Mouse (Mus musculus) embryonic facial prominence, embryonic 13.5 days (tissue): ENCODE results near the gene Sgca. TPM values are rescaled to one million over a fixed set of nuclear protein-coding genes. Genes with fewer than 3 reads are reported as not detected.

ENCODE experiments used
- ATAC-seq: fragments of 200-750 bp; cut with Nextera tagmentation; 2 replicates; pipeline ENCODE4 v1.8.0; 2017; ENCODE audit warnings: low read depth; ENCODE audit not compliant: insufficient number of reproducible peaks, insufficient read depth, low FRiP score, low TSS enrichment
- H3K27ac ChIP-seq: fragments of 300-500 bp; sonication (generic); 2 replicates; pipeline ENCODE4 v1.5.1; 2015; ENCODE audit warnings: moderate library complexity, mild to moderate bottlenecking, inconsistent platforms
- H3K27me3 ChIP-seq: fragments of 300-500 bp; sonication (generic); 2 replicates; pipeline ENCODE4 v1.6.1; 2015; ENCODE audit warnings: mild to moderate bottlenecking, inconsistent platforms
- H3K36me3 ChIP-seq: fragments of 300-500 bp; sonication (generic); 2 replicates; pipeline ENCODE4 v1.6.1; 2015; ENCODE audit warnings: mild to moderate bottlenecking, inconsistent platforms
- H3K4me1 ChIP-seq: fragments of 300-500 bp; sonication (generic); 2 replicates; pipeline ENCODE4 v1.6.1; 2015; ENCODE audit warnings: inconsistent platforms
- H3K4me2 ChIP-seq: fragments of 300-500 bp; sonication (generic); 2 replicates; pipeline ENCODE4 v1.6.1; 2015; ENCODE audit warnings: moderate library complexity, mild to moderate bottlenecking, inconsistent platforms
- H3K4me3 ChIP-seq: fragments of 300-500 bp; sonication (generic); 2 replicates; pipeline ENCODE4 v1.5.1; 2015; ENCODE audit warnings: mild to moderate bottlenecking, inconsistent platforms
- H3K9ac ChIP-seq: fragments of 300-500 bp; sonication (generic); 2 replicates; pipeline ENCODE4 v1.6.1; 2015; ENCODE audit warnings: mild to moderate bottlenecking, inconsistent platforms
- H3K9me3 ChIP-seq: fragments of 300-500 bp; sonication (generic); 2 replicates; pipeline ENCODE4 v1.6.1; 2016; ENCODE audit warnings: inconsistent platforms
- WGBS: fragments of 180-500 bp; shearing (Covaris S2); methylation state at CpG from one replicate; pipeline ENCODE4 v1.1.7; 2015; ENCODE audit warnings: mixed read lengths; 5-methylcytosine and 5-hydroxymethylcytosine counted together
- polyA plus RNA-seq: library from polyadenylated mRNA; unstranded; fragments of >200 nt; fragmentation: Nextera tagmentation; extraction: Ambion mirVana; gene quantifications from 2 replicates; pipeline ENCODE4 v1.2.1, GENCODE M21; 2015

Gene Sgca
- polyA plus RNA-seq, 1 experiment from 2014 or later = 1.1 TPM

DNA sequence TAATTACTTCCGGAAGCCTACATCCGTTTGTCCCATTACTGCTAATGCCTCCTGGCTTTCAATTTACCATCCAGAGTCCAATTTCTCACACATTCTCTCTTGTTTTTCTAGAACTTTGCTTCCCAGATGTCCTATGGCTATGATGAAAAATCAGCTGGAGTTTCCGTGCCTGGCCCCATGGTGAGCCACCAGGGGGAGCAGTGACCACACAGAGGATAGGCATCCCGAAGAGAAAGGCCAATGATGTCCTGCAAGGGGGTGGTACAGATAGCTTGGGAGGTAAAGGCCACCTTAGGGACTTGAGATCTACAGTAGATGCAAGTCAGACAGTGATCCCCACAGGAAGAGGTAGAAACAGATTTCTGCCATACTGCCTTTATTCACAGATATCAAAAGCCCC is 36.8 kb downstream of the Sgca start:
- 0 out of 2 replicates have a peak overlapping the region, but pooled peaks have one; percentile 22 for H3K27ac ChIP-seq
- H3K27me3 ChIP-seq = peaks cover 2% of the 10 kb centered on the region; the same call in 1 of the 2 replicates
- WGBS = 20% methylated on average over 4 of the region's 4 CpGs
- H3K36me3 ChIP-seq = peaks cover 62% of the 10 kb centered on the region
- peak overlapping the region; percentile 44 for H3K9ac ChIP-seq
- peak overlapping the region; percentile 90 for H3K4me2 ChIP-seq
- no peak for ATAC-seq
- H3K4me3 ChIP-seq = peak overlapping the region; percentile 74
- no peaks in the 10 kb centered on the region for H3K9me3 ChIP-seq
- H3K4me1 ChIP-seq = peaks cover 64% of the 10 kb centered on the region

DNA sequence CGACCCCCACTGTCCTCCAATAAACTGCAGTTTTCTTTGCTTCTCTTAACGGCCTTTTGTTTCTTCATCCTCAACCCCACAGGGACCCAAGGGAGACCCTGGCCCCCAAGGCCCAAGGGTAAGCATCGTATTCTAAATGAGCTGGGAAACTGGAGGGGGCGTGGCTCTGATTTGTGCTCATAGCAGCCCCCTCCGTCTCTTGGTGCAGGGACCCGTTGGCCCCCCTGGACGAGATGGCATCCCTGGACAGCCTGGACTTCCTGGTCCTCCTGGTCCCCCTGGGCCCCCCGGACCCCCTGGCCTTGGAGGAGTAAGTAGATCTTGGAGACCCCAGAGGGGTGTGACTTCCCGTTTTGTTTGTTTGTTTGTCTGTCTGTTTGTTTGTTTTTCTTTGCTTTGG is 37.8 kb downstream of the Sgca start:
- Histone ChIP-seq H3K36me3 (peaks cover 52% of the 10 kb centered on the region), H3K4me1 (peaks cover 67% of the 10 kb centered on the region)
- ATAC-seq = no peak

DNA sequence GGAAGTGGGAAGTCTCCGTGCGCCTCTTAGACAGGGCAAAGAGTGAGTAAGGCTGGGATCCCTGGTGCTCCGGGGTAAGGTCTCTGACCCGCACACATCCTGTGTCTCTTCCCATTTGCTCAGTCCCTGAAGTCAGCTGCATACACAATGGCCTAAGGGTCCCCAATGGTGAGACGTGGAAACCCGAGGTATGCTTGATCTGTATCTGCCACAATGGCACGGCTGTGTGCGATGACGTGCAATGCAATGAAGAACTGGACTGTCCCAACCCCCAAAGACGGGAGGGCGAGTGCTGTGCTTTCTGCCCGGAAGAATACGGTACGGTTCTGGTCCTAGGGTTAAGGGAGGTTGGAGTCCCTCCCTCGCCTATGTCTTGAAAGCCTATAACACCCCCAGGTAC is 38.3 kb downstream of the Sgca start:
- WGBS = 2% methylated on average over 15 of the region's 15 CpGs
- H3K9me3 ChIP-seq = no peaks in the 10 kb centered on the region
- H3K4me2 ChIP-seq = peak overlapping the region; percentile 90
- H3K4me3 ChIP-seq = peak overlapping the region; percentile 74
- H3K27ac ChIP-seq = peak overlapping the region; percentile 98
- peaks cover 67% of the 10 kb centered on the region for H3K4me1 ChIP-seq
- H3K9ac ChIP-seq = peak overlapping the region; percentile 95
- peaks cover 2% of the 10 kb centered on the region; the same call in 1 of the 2 replicates for H3K27me3 ChIP-seq
- ATAC-seq = no peak
- peaks cover 47% of the 10 kb centered on the region for H3K36me3 ChIP-seq

More for the DNA sequence above, 37.8 kb downstream of the Sgca start:
- Histone ChIP-seq H3K27me3 (peaks cover 2% of the 10 kb centered on the region; the same call in 1 of the 2 replicates), H3K9ac (peak overlapping the region; percentile 95), H3K4me2 (peak overlapping the region; percentile 90), H3K9me3 (no peaks in the 10 kb centered on the region), H3K27ac (peak overlapping the region; percentile 98; the same call in 1 of the 2 replicates), H3K4me3 (peak overlapping the region; percentile 74)
- WGBS = 21% methylated on average over 9 of the region's 9 CpGs

DNA sequence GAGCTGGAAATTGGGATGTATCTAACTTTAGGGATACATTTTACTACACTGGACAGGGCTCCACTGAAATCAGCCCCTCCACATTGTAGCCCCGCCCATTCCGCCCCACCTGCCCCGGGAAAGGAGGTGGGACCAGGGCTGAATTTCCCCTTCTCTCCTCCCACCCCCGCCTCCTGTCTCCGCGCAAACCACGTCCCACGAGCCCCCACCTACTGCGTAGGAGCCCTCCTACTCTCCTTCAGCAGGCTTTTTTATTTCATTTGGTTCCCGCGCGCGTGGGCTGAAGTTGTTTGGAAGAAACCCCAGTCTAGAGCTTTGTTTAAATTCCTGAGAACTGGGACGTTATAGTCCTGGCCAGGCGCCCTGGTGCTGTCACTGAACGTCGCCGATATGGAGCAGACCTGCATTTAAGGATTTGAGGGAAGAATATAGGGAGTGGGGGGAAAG is 38.8 kb downstream of the Sgca start:
- peaks cover 71% of the 10 kb centered on the region for H3K4me1 ChIP-seq
- H3K36me3 ChIP-seq = peaks cover 43% of the 10 kb centered on the region
- peak overlapping the region; percentile 98 for H3K27ac ChIP-seq
- no peaks in the 10 kb centered on the region for H3K9me3 ChIP-seq
- H3K9ac ChIP-seq = peak overlapping the region; percentile 95
- H3K4me2 ChIP-seq = peak overlapping the region; percentile 90
- ATAC-seq = no peak
- H3K4me3 ChIP-seq = peak overlapping the region; percentile 74
- WGBS = under 1% methylated on average over 18 of the region's 18 CpGs
- peaks cover 2% of the 10 kb centered on the region; the same call in 1 of the 2 replicates for H3K27me3 ChIP-seq

DNA sequence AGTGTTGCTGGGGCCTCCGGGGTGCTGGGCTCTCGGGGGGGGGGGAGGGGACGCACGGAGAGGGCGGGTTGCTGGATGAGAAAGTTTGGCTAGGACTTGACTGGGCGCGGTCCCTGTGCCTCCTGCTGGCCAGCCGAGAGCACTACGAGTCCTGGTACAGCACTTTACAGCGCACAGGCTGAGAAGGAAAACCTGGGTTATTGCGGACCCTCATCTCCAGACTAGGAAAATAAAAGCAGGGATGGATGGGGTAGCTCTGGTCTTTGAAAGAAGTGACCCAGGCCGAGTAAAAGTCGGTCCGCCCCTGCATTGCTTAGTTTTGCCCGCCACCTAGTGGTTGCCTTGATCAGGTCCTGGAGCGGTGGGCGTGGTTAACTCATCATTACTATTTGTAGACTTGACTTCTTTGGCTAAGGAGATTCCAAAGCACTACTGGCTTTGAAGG is 39.3 kb downstream of the Sgca start:
- 2% methylated on average over 17 of the region's 17 CpGs for WGBS
- peaks cover 38% of the 10 kb centered on the region for H3K36me3 ChIP-seq
- peak overlapping the region; percentile 74 for H3K4me3 ChIP-seq
- H3K27ac ChIP-seq = peak overlapping the region; percentile 98
- peaks cover 75% of the 10 kb centered on the region for H3K4me1 ChIP-seq
- H3K9me3 ChIP-seq = no peaks in the 10 kb centered on the region
- peak; percentile 48 for ATAC-seq
- H3K27me3 ChIP-seq = peaks cover 2% of the 10 kb centered on the region; the same call in 1 of the 2 replicates
- H3K9ac ChIP-seq = peak overlapping the region; percentile 95
- peak overlapping the region; percentile 90 for H3K4me2 ChIP-seq

DNA sequence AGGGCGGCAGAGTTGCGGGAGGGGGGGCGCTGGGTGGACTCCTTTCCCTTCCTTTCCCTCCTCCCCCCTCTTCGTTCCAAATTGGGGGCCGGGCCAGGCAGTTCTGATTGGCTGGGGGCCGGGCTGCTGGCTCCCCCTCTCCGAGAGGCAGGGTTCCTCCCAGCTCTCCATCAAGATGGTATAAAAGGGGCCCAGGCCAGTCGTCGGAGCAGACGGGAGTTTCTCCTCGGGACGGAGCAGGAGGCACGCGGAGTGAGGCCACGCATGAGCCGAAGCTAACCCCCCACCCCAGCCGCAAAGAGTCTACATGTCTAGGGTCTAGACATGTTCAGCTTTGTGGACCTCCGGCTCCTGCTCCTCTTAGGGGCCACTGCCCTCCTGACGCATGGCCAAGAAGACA is 40.1 kb downstream of the Sgca start, which contains the start of gene Col1a1:
Gene Col1a1 (plus strand): TSS at position 180 of the 400 bp plus-strand sequence.
- peaks cover 30% of the 10 kb centered on the region for H3K36me3 ChIP-seq
- no peaks in the 10 kb centered on the region for H3K9me3 ChIP-seq
- WGBS = 4% methylated on average over 19 of the region's 19 CpGs
- H3K27me3 ChIP-seq = peaks cover 2% of the 10 kb centered on the region; the same call in 1 of the 2 replicates
- H3K4me3 ChIP-seq = peak within 1 kb of the TSS; percentile 74
- H3K9ac ChIP-seq = peak within 1 kb of the TSS; percentile 95
- peak within 1 kb of the TSS; percentile 90 for H3K4me2 ChIP-seq
- peak; percentile 32 for ATAC-seq
- peaks cover 73% of the 10 kb centered on the region for H3K4me1 ChIP-seq
- H3K27ac ChIP-seq = peak within 1 kb of the TSS; percentile 98

DNA sequence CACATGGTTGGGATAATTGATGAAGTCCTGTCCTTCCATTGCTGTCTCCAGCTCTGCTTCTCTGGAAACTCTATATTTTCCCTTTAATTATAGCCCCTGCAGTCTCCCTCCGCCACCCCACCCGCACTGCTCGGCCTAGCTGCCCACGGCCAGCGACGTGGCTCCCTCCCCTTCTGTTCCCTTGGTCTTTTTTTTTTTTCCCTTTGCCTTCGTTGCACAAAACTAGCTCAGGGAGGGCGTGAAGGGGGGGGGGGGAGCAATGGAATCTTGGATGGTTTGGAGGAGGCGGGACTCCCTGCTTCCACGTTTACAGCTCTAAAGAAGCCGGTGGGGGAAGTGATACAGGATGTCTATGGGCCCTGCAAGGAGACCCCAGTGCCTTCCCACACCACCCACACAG is 41.6 kb downstream of the Sgca start:
- H3K4me3 ChIP-seq = 0 out of 2 replicates have a peak overlapping the region, but pooled peaks have one; percentile 4
- peak overlapping the region; percentile 27 for H3K9ac ChIP-seq
- H3K27ac ChIP-seq = peak overlapping the region; percentile 98
- 16% methylated on average over 11 of the region's 11 CpGs for WGBS
- H3K4me1 ChIP-seq = peaks cover 78% of the 10 kb centered on the region
- no peaks in the 10 kb centered on the region for H3K9me3 ChIP-seq
- peaks cover 15% of the 10 kb centered on the region for H3K36me3 ChIP-seq
- peak overlapping the region; percentile 90 for H3K4me2 ChIP-seq
- no peak for ATAC-seq
- peaks cover 2% of the 10 kb centered on the region; the same call in 1 of the 2 replicates for H3K27me3 ChIP-seq

DNA sequence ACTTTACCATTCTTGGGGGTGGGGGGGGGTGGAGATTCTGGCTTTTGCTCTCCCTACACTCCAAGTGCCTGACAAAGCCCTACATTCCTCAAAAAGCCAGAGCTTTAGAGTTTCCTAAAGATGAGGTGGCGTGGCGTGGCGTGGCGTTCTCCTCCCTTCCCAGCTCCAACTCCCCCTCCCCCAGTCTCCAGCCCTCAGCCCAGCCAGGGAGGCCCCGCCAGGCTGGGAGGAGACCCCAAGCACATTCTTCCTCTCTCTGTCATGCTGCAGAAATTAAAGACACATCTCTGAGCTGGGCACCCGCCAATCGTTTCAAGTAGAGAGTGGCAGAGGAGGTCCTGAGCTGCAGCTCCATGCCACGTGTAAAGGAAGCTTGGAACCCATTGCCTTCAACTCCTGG is 42.5 kb downstream of the Sgca start:
- peak overlapping the region; percentile 98 for H3K27ac ChIP-seq
- H3K4me3 ChIP-seq = 0 out of 2 replicates have a peak overlapping the region, but pooled peaks have one; percentile 14
- peaks cover 78% of the 10 kb centered on the region for H3K4me1 ChIP-seq
- peak overlapping the region; percentile 56; the same call in 1 of the 2 replicates for H3K9ac ChIP-seq
- 3% methylated on average over 8 of the region's 8 CpGs for WGBS
- H3K27me3 ChIP-seq = peaks cover 2% of the 10 kb centered on the region; the same call in 1 of the 2 replicates
- H3K4me2 ChIP-seq = peak overlapping the region; percentile 90
- no peaks in the 10 kb centered on the region for H3K9me3 ChIP-seq
- H3K36me3 ChIP-seq = peaks cover 5% of the 10 kb centered on the region
- ATAC-seq = peak; percentile 16; the same call in 1 of the 2 replicates

DNA sequence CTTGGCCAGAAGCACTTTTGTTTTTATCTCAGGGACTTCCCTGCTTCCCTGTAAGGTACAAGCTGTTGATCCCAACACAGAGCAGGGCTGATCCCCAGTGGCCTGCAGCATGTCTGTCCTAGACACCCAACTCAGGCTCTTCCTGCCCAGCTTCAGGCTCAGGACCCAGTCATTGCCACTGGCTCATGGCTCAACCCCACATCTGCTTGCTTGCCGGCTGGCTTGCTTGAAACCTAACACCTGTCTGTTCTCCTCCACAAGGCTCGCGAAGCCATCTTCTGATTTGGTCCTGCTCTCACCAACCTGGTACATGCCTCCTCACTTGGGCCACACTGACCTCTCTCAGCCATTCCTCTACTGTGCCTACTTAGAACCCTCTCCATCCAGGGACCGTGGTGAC is 46.0 kb downstream of the Sgca start:
- peak overlapping the region; percentile 2; the same call in 1 of the 2 replicates for H3K9ac ChIP-seq
- H3K4me1 ChIP-seq = peaks cover 79% of the 10 kb centered on the region
- H3K27me3 ChIP-seq = no peaks in the 10 kb centered on the region
- peak overlapping the region; percentile 96 for H3K27ac ChIP-seq
- no peak for ATAC-seq
- H3K36me3 ChIP-seq = no peaks in the 10 kb centered on the region
- no peaks in the 10 kb centered on the region for H3K9me3 ChIP-seq
- WGBS = 24% methylated on average over 4 of the region's 4 CpGs
- no peak overlapping the region for H3K4me3 ChIP-seq
- no peak overlapping the region for H3K4me2 ChIP-seq

DNA sequence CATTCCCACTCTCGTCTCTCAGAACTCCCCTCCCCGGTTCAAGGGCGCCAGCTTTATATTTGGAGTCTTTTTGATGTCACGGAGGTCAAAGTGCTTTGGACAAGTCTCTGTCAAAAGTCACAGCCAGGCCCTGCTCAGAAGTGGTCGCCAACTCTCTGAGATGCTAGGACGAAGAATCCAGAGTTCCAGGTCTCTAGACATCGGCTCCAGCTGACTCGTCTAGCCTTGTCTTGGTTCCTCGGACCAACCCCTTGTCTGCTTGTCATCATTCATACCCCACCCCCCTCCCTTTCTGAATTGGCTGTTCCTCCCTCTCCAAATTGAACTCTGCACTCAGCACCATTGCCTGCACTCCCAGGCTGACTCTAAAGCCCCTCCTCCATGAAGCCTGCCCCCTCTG is 46.5 kb downstream of the Sgca start:
- Histone ChIP-seq H3K27me3 (no peaks in the 10 kb centered on the region), H3K4me2 (peak overlapping the region; percentile 48; the same call in 1 of the 2 replicates), H3K36me3 (no peaks in the 10 kb centered on the region), H3K9ac (no peak overlapping the region; the same call in 1 of the 2 replicates), H3K27ac (peak overlapping the region; percentile 96), H3K4me1 (peaks cover 73% of the 10 kb centered on the region), H3K9me3 (no peaks in the 10 kb centered on the region), H3K4me3 (no peak overlapping the region)
- no peak for ATAC-seq
- WGBS = 25% methylated on average over 9 of the region's 9 CpGs

DNA sequence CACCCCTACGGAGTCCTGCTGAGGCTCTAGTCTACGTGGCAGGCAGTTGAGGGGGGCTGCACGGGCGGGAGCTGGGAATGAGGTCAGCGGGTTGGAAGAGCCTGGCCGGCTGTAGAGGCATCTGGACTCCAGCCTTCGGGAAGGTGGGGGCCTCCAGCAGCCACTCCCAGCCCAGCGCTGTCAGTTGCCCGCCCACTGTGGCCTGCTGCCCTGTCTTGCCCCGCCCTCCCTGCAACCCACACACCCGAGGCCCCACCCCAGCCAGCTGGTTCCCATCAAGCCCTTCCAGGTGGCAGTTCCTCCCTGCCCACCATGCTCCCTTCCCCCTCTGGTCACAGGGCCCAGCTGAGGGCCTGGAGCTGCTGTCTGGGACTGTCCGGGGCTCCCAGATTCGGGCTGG is 47.3 kb downstream of the Sgca start:
- peak overlapping the region; percentile 61; the same call in 1 of the 2 replicates for H3K9ac ChIP-seq
- no peaks in the 10 kb centered on the region for H3K27me3 ChIP-seq
- no peaks in the 10 kb centered on the region for H3K9me3 ChIP-seq
- H3K4me2 ChIP-seq = peak overlapping the region; percentile 48
- H3K27ac ChIP-seq = peak overlapping the region; percentile 96
- H3K4me1 ChIP-seq = peaks cover 65% of the 10 kb centered on the region
- peak overlapping the region; percentile 9; the same call in 1 of the 2 replicates for H3K4me3 ChIP-seq
- no peaks in the 10 kb centered on the region for H3K36me3 ChIP-seq
- WGBS = 7% methylated on average over 13 of the region's 13 CpGs
- peak; percentile 82 for ATAC-seq

DNA sequence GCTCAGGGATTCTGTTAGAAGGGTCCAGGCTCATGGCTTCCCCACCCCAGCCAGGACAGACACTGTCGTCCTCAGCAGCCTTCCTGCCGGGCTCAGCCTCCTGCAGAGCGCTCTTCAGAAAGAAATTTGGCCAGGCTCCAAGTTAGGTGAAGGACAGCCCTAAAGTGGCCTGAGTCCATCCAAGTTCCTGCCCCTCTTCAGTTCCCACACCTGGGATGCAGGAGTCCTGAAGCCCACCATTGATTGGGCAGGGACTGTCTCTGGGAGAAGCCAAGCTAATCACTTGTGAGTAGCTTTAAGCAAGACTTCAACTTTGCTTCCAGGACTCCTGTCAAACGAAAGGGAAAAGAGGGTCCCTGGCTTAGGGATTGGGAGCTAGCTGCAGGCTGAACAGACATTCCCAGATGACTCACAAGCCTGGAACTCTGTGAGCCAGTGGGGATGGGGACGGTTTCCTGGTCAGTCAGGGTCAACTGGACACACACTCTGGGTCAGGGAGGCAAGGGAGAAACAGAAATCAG is 48.3 kb downstream of the Sgca start:
- Histone ChIP-seq H3K4me2 (no peak overlapping the region), H3K27ac (peak overlapping the region; percentile 96), H3K9me3 (no peaks in the 10 kb centered on the region), H3K4me3 (no peak overlapping the region), H3K4me1 (peaks cover 55% of the 10 kb centered on the region), H3K36me3 (no peaks in the 10 kb centered on the region), H3K9ac (no peak overlapping the region; the same call in 1 of the 2 replicates), H3K27me3 (no peaks in the 10 kb centered on the region)
- no peak for ATAC-seq
- WGBS = 23% methylated on average over 5 of the region's 5 CpGs
